Mouse (Mus musculus) small intestine, adult 2 months (tissue): Measurements from ENCODE around the gene Gsto1.

Experiments
- CTCF ChIP-seq: fragments of 200-500 bp; IDR thresholded peaks from 2 replicates; pipeline ENCODE4 v1.5.1; 2012; ENCODE audit warnings: low read depth, mild to moderate bottlenecking, control low read depth, inconsistent platforms, low read length, moderate library complexity, mixed read lengths; ENCODE audit not compliant: insufficient replicate concordance, insufficient read length; ENCODE audit errors: extremely low read depth
- POLR2A ChIP-seq: fragments of 200-500 bp; IDR thresholded peaks from 2 replicates; pipeline ENCODE4 v1.6.1; 2012; ENCODE audit warnings: low read depth, mild to moderate bottlenecking, control low read depth, inconsistent platforms, low read length, moderate library complexity

DNA sequence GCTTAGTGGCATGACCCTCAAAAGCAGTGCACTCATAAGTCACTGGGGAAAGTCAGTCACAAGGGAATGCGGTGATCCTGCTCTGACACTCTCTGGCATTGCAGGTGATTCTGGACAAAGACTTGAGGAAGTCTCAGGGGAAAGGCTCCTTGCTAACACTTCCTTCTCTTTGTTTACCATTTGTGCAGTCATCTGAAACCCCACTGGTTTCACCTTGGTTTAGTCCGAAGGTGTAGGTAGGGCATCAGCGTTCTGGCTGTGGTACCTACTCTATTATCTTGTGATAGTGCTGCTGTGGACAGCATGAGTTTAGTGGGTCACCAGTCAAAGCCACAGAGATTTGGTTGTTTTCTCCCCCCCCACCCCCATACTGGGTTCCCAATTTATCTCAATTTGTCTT lies 5.0 kb upstream of the Gsto1 start:
- TF ChIP-seq CTCF (no peak), POLR2A (no peak)
